Mouse (Mus musculus): ENCODE results near the gene Cpm. TPM values are rescaled to one million over a fixed set of nuclear protein-coding genes. Genes with fewer than 3 reads are reported as not detected.

The Cpm gene
- total and polyA plus RNA-seq, 3 experiments = 0.04 to 0.31 (median 0.17) TPM

DNA sequence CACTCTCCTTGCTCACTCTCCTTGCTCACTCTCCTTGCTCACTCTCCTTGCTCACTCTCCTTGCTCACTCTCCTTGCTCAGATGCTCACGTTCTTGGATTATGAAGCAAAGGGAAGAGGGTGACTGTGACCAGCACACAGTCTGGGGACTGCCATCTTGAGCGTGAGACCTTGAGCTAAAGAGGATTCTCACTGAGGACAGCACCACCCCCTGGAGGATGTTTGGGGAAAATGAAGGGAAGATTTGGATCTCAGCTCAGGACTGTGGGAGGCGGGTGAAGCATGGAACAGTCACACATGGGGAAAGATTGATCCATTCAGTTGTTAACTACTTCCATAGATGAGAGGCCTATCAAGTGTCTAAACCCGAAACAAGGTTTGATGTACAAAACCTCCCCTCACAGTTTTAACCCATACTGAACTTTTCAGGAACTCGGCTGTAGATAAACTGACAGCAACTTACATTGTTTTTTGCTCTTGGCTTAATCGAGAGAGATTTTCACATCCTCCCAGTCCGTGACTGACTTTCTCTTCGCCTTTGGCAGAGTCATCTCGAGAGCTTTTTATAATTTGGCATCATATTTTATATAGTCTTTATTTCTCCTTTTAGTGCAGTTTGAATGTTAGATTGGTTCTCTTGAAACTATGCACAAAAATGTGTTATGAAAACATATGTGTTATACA lies 7.9 kb downstream of the Cpm start:
- Histone ChIP-seq H3K27ac (ENCODE audit: insufficient read depth, low read depth) (no peak overlapping the region), H3K9me3 (replicated peaks; ENCODE audit: low read length) (peaks cover 2% of the 10 kb centered on the region), H3K36me3 (replicated peaks in 1 of 2; ENCODE audit: control insufficient read depth in 1 of 2, insufficient read depth in 1 of 2, low read length in 1 of 2) (no peaks in the 10 kb centered on the region), H3K4me2 (ENCODE audit: insufficient read depth, low read depth, poor library complexity, severe bottlenecking) (no peak overlapping the region), H3K27me3 (replicated peaks) (no peaks in the 10 kb centered on the region), H3K4me1 (ENCODE audit: control insufficient read depth in 1 of 2, insufficient read depth in 2 of 2) (peaks cover 4 to 7% of the 10 kb centered on the region in 2 experiments), H3K79me2 (replicated peaks; ENCODE audit: control insufficient read depth, extremely low read depth, insufficient read depth, poor library complexity, severe bottlenecking) (no peaks in the 10 kb centered on the region), H3K4me3 (replicated peaks in 1 of 3; ENCODE audit: low read depth in 2 of 3, low read length in 2 of 3, poor library complexity in 1 of 3) (no peak overlapping the region), H3K9ac (ENCODE audit: insufficient read depth, low read depth) (no peak overlapping the region)
- dilution Hi-C loops (cut with MboI; ENCODE audit: extremely low pct_ligation_motif_present, extremely low pct_unique_long_range_greater_than_20kb, low sequenced_read_pairs) = no loop called here
- in situ Hi-C loops (cut with MboI; ENCODE audit: low pct_ligation_motif_present, low pct_unique_long_range_greater_than_20kb, low sequenced_read_pairs) = no loop called here
- no peak for DNase-seq (ENCODE audit: extremely low read depth)
- TF ChIP-seq SMC3 (IDR thresholded peaks at IDR 0.05; ENCODE audit: low read depth, low read length) (peak; percentile 40), ZNF384 (IDR thresholded peaks at IDR 0.05; ENCODE audit: low read depth, low read length) (no peak), CTCF (conservative IDR thresholded peaks at IDR 0.05 in 1 of 2, IDR thresholded peaks at IDR 0.05 in 1 of 2; ENCODE audit: low read depth in 2 of 2, low read length in 2 of 2) (peak; percentile 16 to 54; a peak in 2 of 4 replicates), RAD21 (IDR thresholded peaks at IDR 0.05; ENCODE audit: low read depth, low read length) (peak; percentile 46)

DNA sequence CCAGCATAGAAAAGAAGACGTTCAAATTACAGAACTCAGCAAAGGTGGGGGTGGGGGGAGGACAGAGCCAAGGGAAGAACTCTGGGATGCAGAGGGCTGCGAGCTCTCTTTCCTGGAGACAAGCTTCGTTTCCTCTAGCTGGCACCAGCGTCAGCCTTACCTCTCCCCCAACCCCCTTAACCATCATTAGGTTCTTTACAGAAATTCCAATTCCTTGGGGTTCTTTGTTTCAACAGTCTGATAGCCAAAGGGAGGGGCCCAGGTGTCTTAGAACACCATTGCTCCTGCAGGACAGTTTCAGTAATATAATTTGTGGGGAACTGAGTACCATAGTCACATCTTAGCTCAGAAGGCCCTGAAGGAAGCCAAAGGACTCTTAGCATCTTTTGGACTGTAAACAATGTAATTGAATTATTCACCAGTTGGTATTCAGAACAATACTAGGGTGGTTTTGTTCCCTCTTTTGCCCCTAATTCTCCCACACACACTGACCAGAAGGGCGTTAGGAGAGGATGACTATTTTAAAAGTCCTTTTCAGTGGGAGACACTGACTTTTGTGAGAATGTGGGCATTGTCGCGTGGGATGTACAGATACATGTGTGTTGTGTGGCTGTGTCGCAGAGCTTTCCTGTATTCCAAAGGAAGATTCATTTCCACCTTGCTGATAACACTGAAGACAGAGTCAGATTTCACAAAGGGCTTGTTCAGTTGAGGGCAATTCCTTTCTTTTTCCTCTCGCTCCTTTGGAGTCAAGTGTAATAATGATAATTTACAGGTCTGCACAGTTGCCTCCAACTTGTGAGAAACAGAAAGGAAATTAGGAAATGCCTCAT lies 8.7 kb downstream of the Cpm start:
- Histone ChIP-seq H3K9me3 (replicated peaks; ENCODE audit: low read length) (peaks cover 2% of the 10 kb centered on the region), H3K4me2 (ENCODE audit: insufficient read depth, low read depth, poor library complexity, severe bottlenecking) (no peak overlapping the region), H3K27me3 (replicated peaks) (no peaks in the 10 kb centered on the region), H3K36me3 (replicated peaks in 1 of 2; ENCODE audit: control insufficient read depth in 1 of 2, insufficient read depth in 1 of 2, low read length in 1 of 2) (no peaks in the 10 kb centered on the region), H3K9ac (ENCODE audit: insufficient read depth, low read depth) (no peak overlapping the region), H3K79me2 (replicated peaks; ENCODE audit: control insufficient read depth, extremely low read depth, insufficient read depth, poor library complexity, severe bottlenecking) (no peaks in the 10 kb centered on the region), H3K4me3 (replicated peaks in 1 of 3; ENCODE audit: low read depth in 2 of 3, low read length in 2 of 3, poor library complexity in 1 of 3) (no peak overlapping the region), H3K27ac (ENCODE audit: insufficient read depth, low read depth) (no peak overlapping the region), H3K4me1 (ENCODE audit: control insufficient read depth in 1 of 2, insufficient read depth in 2 of 2) (peaks cover 4 to 7% of the 10 kb centered on the region in 2 experiments)
- dilution Hi-C loops (cut with MboI; ENCODE audit: extremely low pct_ligation_motif_present, extremely low pct_unique_long_range_greater_than_20kb, low sequenced_read_pairs) = no loop called here
- in situ Hi-C loops (cut with MboI; ENCODE audit: low pct_ligation_motif_present, low pct_unique_long_range_greater_than_20kb, low sequenced_read_pairs) = no loop called here
- DNase-seq (ENCODE audit: extremely low read depth) = no peak
- TF ChIP-seq PAX5 (IDR thresholded peaks at IDR 0.05; ENCODE audit: low read length) (no peak), UBTF (IDR thresholded peaks at IDR 0.05; ENCODE audit: low read depth, low read length) (no peak), JUND (conservative IDR thresholded peaks at IDR 0.05; ENCODE audit: low read depth, low read length) (no peak), ZC3H11A (IDR thresholded peaks at IDR 0.05; ENCODE audit: low read depth, low read length) (no peak), POLR2A (IDR thresholded peaks at IDR 0.05; ENCODE audit: low read depth, low read length) (no peak), CHD2 (IDR thresholded peaks at IDR 0.05; ENCODE audit: low read length) (no peak), USF2 (conservative IDR thresholded peaks at IDR 0.05; ENCODE audit: low read depth, low read length) (no peak), MAX (IDR thresholded peaks at IDR 0.05; ENCODE audit: low read length) (no peak), IRF4 (IDR thresholded peaks at IDR 0.05; ENCODE audit: low read depth, low read length) (no peak), HCFC1 (IDR thresholded peaks at IDR 0.05; ENCODE audit: low read depth, low read length) (no peak)
